Mouse (Mus musculus) CD4-positive, CD25-positive, alpha-beta regulatory T cell, adult 9 weeks (primary cell): ENCODE data around the gene Igf2bp3. TPM values are rescaled to one million over a fixed set of nuclear protein-coding genes. Genes with fewer than 3 reads are reported as not detected.

ENCODE experiments used
- polyA plus RNA-seq: library from polyadenylated mRNA; unstranded; fragments of 100-300 nt; shearing (Covaris generic); gene quantifications from one replicate; pipeline ENCODE4 v1.2.1, GENCODE M21; 2017

Gene Igf2bp3
- 3.4 TPM for polyA plus RNA-seq

GRCm38 (mm10) chr6:49214928-49215747 lies at the start of gene Igf2bp3:
TSS of gene Igf2bp3 (minus strand) at chr6:49214957.

GRCm38 (mm10) chr6:49263847-49264243 lies 49.1 kb upstream of the Igf2bp3 start, which contains the start of gene Tra2a:
TSS of gene Tra2a (minus strand) at chr6:49264033.

GRCm38 (mm10) chr6:49073304-49074116 lies 141.2 kb downstream of the Igf2bp3 start, which contains the start of gene Malsu1:
TSS of gene Malsu1 (plus strand) at chr6:49073795.

GRCm38 (mm10) chr6:49036275-49037267 lies 178.2 kb downstream of the Igf2bp3 start, which contains the start of gene Gpnmb:
TSS of gene Gpnmb (plus strand) at chr6:49036546.

Other genes with a start within 250 kb of the Igf2bp3 start
- gene Doxl2, start 240.0 kb downstream of the Igf2bp3 start, polyA plus RNA-seq, result not detected
- gene Svs1, start 228.1 kb downstream of the Igf2bp3 start, polyA plus RNA-seq, result not detected
- gene Gpnmb, start 178.4 kb downstream of the Igf2bp3 start, polyA plus RNA-seq, result 2.8 TPM
- 21.0 TPM for gene Malsu1, start 141.2 kb downstream of the Igf2bp3 start, polyA plus RNA-seq
- 47.0 TPM for gene Tra2a, start 49.1 kb upstream of the Igf2bp3 start, polyA plus RNA-seq
- gene Ccdc126, start 104.3 kb upstream of the Igf2bp3 start, polyA plus RNA-seq, result 22.4 TPM
- gene Fam221a, start 152.8 kb upstream of the Igf2bp3 start, polyA plus RNA-seq, result 8.0 TPM
- not detected for gene Stk31, start 180.6 kb upstream of the Igf2bp3 start, polyA plus RNA-seq